Mouse (Mus musculus) megakaryocyte progenitor cell, adult 5-6 weeks (primary cell): Measurements from ENCODE around the gene 4933427D14Rik. TPM values are rescaled to one million over a fixed set of nuclear protein-coding genes. Genes with fewer than 3 reads are reported as not detected.

ENCODE experiments used
- ATAC-seq: replicated peaks from 2 replicates; pipeline ENCODE4 v1.8.0; 2016; ENCODE audit warnings: mild to moderate bottlenecking, moderate TSS enrichment, inconsistent platforms; ENCODE audit not compliant: poor library complexity
- total RNA-seq, 2 experiments: library from RNA; stranded (forward) in 1 of 2; stranded (reverse) in 1 of 2; fragments of 157-497, 149-512 nt in 1 of 2; fragments of 200-1000 nt in 1 of 2; gene quantifications; 2 replicates each; pipeline versions ENCODE4 v1.2.3 to v1.2.4; 2015 to 2017

The 4933427D14Rik gene
- total RNA-seq (2015): 7.8 and 11.6 TPM in 2 replicates
- total RNA-seq (2017): 6.2 and 19.5 TPM in 2 replicates

GRCm38 (mm10) chr11:72207204-72207833, at the start of gene 4933427D14Rik, which contains the start of gene Txndc17:
Gene 4933427D14Rik, minus strand, starts transcription at chr11:72207459.
Gene Txndc17, plus strand, starts transcription at chr11:72207547.
- ATAC-seq: peak; percentile 91

DNA sequence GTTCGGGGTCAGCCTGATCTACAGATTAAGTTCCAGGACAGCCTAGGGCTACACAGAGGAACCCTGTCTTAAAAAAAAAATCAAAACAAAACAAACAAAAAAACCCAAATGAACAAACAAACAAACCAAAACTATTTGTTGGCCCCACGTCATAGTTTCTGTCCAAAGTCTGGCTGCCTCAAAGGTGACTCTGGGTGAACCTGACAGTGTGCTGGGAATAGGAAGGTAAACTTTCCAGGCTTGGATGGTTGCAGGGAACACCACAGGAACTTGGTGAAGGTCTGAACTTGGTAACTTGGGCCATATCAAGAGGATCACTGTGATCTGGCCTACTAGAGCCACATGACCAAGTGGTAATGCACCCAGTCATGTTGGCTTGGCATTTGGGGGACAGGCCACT, 49.2 kb upstream of the 4933427D14Rik start:
- ATAC-seq: no peak

GRCm38 (mm10) chr11:72255629-72256028, 48.4 kb upstream of the 4933427D14Rik start:
- ATAC-seq: no peak

- no peak for ATAC-seq
Observed at GRCm38 (mm10) chr11:72245196-72245753, 38.0 kb upstream of the 4933427D14Rik start.

DNA sequence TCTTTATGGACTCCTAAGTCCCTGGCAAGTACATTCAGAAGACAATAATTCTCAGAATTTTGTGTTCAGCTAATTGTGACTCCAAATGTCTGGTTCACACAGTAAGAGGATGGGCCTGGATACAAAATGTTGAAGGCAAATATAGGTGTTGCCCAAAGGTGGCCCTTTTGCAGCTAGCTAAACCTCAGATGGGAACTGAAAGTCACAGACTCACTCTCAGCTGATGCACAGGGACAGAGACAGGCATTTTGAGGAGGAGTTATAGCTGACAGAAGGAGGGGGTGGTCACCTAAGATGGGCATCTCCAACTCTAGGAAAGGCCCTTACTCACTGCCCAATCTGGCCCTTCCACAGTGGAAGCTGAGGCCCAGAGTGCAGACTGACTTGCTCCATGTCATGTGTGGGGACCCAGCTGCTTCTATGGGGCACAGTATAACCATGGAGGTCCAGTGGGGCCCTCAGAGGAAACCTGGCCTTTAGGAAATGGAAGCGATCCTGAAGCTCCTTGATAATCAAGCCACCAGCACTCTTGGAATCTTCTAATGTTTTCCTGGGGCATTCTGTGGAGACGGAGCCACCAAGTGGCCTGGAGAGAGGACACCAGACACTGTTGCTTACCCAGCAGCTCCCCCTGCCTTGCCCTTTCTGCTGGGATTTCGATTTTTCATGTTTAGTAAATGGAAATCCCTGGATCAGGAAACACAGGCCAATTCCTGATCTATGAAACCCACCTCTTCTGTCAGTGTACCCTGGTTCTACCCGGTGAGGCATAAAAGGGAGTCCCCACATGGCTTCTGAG, 33.0 kb upstream of the 4933427D14Rik start:
- ATAC-seq: no peak

GRCm38 (mm10) chr11:72234013-72234412, 26.8 kb upstream of the 4933427D14Rik start:
- ATAC-seq: peak; percentile 50

- no peak for ATAC-seq
Observed at GRCm38 (mm10) chr11:72232991-72233390, 25.7 kb upstream of the 4933427D14Rik start.

GRCm38 (mm10) chr11:72232068-72232467, 24.8 kb upstream of the 4933427D14Rik start:
- ATAC-seq: no peak

- no peak for ATAC-seq
Observed at GRCm38 (mm10) chr11:72228513-72228912, 21.3 kb upstream of the 4933427D14Rik start.

DNA sequence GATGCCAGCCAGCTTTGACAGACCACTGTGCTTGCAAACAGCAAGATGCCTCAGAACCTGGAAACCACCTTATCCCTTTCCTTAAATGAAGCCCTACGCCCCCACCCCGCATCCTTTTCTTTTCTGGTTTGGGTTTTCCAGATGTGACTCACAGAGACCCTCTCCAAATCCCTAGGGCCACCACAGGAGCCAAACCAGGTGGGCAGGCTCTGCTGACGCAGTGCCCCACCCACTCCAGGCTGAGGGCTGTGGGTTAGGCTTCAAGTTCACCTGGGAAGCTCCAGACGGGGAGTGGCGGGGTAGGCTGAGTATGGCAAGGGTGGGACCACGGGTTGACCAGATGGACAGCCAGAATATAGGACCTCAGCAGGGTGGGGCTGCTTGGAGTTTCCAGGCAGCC, 19.6 kb upstream of the 4933427D14Rik start:
- no peak for ATAC-seq

DNA sequence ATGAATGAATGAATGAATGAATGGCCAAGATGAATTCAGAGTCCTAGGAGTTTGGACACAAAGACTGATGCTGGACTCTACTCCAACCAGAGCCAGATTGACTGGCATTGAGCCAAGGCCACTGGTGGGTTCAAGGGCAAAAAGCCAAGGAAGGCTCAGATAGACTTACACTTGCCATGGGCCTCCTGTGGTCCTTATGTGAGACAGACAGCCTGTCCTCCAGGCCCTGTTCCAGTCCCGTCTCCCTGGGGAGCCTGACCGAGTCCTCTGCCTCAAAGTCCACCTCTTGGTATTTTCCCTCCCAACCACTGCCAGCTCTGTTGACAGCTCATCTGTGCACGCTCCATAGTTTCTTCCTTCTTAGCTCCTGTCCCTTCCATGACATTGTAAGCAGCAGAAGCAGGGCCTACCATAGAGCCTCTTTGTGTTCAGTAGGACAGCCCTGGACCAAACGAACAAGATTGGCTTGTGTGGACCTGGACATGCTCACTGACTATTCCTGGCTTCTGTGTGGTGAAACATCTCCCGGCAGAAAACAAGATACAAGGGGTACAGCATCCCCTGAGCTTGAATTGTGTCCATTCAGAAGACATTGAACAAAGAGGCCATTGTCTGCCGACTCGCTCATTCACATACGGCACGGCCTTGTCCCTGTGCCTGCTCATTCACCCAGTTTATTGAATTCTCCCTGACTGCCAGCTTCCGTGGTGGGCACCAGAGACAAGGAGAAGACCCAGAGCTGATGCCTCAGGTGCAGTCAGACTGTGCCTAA, 18.9 kb upstream of the 4933427D14Rik start:
- no peak for ATAC-seq

GRCm38 (mm10) chr11:72224865-72225264, 17.6 kb upstream of the 4933427D14Rik start:
- ATAC-seq: peak; percentile 95

DNA sequence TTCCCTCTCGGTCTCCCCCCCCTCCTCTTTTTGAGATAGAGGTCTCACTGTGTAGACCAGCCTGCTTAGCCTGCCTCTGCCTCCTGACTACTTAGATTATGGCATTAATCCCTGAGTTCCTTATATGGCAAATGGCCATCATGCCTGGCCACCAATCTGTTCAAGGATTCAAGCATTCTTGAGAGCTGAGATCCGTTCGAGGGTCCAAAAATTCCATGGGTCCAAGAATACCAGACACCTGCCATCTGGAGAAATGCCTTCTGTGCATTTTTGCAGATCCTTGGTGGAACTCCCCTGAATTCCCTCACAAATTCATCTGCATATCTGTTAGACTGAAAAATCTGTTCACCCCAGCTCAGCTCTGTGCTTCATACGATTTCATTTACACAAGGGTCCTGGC, 16.2 kb upstream of the 4933427D14Rik start:
- no peak for ATAC-seq

GRCm38 (mm10) chr11:72221278-72221677, 14.0 kb upstream of the 4933427D14Rik start:
- peak; percentile 87 for ATAC-seq

DNA sequence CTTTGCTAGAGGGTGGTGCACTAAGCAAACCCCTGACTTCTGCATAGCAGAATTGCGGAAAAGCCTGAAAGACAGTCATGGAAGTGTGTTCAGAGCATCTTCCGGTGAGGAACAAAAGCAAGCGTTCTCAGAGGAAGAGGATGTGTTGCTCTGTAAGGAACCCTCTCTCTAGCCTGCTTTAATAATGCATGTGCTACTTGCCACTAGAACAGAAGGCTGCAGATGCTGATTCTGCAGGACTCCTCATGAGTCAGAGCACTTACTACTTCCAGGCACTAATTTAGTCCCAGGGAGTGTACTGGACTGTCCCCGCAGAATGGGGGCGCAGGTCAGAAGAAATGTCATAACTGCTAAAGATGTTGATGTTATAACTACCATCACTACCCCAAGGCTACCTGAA, 9.9 kb upstream of the 4933427D14Rik start:
- no peak for ATAC-seq

DNA sequence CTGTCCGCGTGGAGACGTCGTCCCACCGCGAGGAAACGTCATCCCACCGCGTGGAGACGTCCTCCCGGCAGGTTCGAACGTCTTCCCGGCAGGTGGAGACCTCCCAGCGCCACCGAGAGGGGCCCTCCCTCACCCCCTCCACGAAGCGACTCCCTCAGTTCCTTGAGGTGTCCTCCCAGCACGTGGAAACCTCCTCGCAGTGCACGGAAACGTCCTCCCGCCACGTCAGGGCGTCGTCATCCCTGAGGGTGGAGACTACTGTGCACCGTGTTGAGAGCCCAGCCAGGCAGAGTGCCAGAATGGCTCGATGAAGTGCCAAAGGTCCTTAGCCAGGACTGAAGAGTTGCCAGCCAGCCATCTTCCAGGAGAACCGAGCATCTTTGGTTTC, 8.1 kb upstream of the 4933427D14Rik start, which contains the start of gene Med31:
TSS of gene Med31 (minus strand) at position 183 of the 388 bp plus-strand sequence.
- ATAC-seq: peak; percentile 68

DNA sequence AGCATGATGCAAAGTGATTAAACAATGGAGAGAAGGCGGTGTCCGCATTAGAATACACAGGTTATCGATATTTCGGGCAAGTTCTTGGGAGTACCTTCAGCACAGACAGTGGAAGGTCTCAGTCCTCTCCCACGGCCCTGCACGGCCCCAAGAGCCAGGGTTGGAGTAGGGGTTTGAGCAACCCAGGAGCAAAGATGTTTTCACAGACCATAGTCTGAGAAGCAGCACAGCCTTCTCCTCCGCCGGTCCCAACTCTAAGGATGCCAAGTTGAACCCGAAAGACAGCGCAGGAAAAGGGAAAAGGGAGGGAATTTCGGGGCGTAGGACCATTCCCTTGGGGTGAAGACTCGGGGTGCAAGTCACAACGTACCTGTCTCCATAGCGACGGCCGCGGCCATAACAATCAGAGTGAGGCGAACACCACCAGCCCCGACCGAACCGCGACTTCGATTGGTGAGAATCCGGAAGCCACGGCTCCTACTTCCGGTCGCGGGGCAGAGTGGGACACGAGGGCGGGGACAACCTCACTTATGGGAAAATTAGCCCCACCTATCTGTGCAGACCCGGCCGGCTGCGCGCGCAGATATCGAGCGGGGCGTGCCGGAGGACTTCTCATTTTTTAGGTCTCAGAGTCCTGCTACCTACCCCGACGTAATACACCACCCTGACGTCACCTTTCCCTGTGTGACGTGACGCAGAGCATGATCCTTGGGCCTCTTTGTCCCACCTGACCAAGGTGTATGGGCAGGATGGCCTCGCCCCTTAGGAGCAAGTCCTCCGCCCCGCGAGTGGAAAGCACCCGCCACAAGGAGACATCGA, 7.5 kb upstream of the 4933427D14Rik start:
- peak; percentile 92 for ATAC-seq

DNA sequence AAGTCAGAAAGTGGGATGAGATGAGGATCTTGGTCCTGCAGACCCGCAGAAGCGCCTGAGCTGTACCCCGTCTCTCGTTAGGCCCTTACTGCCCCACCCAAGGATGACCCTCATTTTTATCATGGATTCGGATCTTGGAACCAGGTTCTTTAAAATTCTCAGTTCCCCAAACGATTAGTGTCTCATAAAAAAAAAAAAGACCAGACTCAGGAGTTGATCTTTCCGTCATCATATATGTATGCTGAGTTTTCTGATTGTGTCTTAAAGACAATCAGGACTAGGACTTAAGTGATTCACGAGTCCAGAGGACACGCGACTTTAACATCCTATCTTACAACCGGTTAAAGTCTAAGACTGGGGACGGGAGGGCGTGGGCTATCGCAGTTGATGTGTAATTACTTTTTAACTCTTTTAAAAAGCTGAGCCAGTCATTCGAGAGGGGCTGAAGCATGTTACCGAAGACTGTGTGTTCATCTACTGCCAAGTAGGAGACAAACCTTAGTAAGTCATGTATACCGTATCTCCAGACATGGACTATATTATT, 647 bp upstream of the 4933427D14Rik start:
- no peak for ATAC-seq

DNA sequence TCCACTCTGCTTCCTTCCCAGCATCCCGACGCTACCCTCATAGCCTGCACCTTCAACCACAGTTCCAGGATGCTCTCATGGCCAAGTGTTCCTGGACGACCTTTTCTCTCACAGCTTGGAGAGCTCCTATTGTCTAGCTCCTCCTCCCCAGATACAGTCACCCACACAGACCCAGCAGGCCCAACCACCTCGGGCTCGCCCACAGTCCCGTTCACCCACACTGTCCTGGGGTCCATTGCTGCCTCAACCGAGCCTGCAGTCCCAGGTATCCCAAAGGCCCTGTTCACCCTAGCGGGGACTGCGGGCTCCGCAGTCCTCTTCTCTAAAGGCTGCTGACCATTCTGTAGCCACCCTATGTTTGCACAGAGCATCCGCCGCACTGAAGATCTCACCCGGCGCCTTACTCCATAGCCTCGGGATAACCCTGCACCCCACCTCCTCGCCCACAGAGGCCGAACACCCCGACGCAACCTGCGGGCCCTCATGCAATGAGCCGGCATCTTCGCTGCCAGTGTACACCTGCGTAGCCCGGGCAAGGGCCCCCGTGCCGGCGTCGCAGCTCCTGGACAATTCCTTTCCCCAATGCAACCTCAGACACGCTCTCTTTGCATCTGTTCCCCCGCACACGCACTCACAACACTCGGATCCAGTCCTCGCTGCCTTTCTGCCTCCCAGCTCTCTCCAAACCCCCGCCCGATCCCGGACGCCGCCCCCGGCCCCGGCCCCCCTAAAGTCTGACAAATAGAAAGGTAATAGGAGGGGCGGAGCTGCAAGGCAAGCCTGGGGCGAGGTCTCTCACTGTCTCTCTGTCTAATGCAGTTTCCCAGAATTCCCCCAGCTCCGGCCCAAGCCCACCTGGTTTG, 687 bp downstream of the 4933427D14Rik start, which contains the start of gene Gm43951:
TSS of gene Gm43951 (minus strand) at position 500 of the 863 bp plus-strand sequence.
- peak; percentile 45 for ATAC-seq
